Mouse (Mus musculus): ENCODE results near the gene Ryk.

The Ryk gene

DNA sequence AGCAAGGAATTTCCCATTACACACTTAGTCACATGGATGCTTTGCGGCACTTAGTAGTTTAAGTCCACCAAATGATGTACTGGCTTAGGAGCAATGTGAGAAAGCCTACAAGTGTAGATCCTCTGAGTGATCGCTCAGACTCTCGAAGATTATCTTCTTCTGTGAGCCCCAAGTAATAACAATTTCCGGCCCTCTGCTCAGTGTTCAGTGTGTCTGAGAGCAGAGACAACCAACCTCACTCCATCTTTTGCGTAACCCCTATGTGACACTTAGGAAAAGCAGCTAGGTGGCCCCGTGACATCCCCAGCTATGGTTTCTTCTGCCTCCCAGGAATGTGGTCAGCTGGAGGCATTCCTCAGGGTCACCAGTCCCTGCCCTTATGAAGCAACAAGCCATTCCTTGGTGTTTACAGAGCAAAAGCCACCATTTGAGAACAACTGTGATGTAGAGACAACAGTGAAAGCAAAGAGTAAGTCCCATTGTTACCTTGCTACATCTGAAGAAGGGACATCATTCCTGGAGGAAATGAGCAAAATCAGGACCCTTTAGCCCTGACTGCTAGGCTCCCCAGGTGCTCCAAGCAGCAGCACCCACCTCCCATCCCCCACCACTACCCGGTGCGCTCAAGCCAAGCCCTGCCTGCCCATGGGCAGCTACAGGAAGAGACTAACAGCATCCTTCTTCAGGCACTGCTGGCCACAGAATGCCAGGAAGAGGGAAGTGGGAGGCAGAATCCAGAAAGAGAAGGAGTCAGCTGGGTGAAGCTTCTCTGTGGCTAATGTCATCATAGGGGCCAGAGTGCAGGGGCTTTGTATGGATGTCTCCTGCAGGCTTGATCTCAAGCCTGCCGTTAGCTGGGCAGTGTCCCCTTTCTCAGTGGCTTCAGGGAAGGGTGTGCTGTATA is 116.6 kb downstream of the Ryk start:
- DNase-seq (ENCODE audit: low read depth), result no peak

DNA sequence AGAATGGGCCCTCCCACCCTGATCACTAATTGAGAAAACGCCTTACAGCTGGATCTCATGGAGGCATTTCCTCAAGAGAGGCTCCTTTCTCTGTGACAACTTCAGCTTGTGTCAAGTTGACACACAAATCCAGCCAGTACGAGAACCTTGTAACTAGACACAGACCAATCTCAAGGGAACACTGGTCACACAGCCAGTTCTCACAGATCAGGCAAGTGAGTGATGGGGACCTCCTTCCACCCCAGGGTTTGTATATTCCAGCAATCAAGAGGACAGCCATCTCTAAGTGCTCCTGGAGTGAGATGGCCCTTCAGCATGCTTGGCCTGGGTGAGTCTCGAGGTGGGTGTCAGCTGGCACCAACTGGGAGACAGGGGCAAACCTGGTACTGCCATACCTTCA is 121.1 kb downstream of the Ryk start:
- DNase-seq (ENCODE audit: low read depth), result no peak

Measured in NIH3T3 (cell line).